In the genomic region with DNA sequence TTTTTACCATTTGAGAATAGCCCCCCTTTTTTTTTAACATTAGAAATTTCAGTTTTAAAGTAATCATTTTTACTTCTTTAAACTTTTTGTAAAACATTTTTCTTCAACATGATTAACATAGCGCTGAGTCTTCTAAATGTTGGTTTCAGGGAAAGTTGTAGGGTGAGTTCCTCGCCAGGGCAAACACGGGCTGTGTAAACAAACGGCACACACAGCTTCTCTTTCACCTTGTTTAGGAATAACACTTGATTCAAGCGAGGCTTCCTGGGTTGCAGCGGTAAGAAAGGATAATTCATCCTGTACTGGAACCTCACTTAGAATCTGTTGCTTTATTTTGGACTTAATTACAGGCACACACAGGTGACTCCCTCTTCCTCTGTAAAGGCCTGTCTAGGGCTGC, we compare ENCODE assay signal across 28 mouse cellular contexts. TPM values are rescaled to one million over a fixed set of nuclear protein-coding genes. Genes with fewer than 3 reads are reported as not detected.
DNase-seq lines count a peak whose midpoint lies in the region; ATAC-seq and TF ChIP-seq lines count a peak whose summit lies in the region.
"Had no signal": no experiment of that assay in that cellular context is flagged by ENCODE, and none has a peak within 500 bp of the region (broad histone marks: within the 10 kb centered on the region; RNA-seq: fewer than 3 reads in every experiment).

No protein-coding gene starts in this region.

- H3K9ac ChIP-seq in limb, embryonic 14.5 days (ENCODE audit: low read depth, low read length, severe bottlenecking) = no peak overlapping the region
- no peak overlapping the region for H3K9ac ChIP-seq in lung, postnatal 0 days (replicated peaks; ENCODE audit: low read depth)
- H3K9ac ChIP-seq in liver, postnatal 0 days (replicated peaks) = no peak overlapping the region
- H3K9ac ChIP-seq in stomach, postnatal 0 days (ENCODE audit: low read length) = no peak overlapping the region
- H3K9ac ChIP-seq: heart, embryonic 12.5 days; hindbrain, embryonic 14.5 days; limb, embryonic 13.5 days; neural tube, embryonic 15.5 days had no signal

- ATAC-seq in limb, embryonic 14.5 days (ENCODE audit: low FRiP score, low read depth) = no peak
- ATAC-seq in lung, postnatal 0 days = no peak
- ATAC-seq in liver, postnatal 0 days = peak; percentile 45
- peak; percentile 75 for ATAC-seq in stomach, postnatal 0 days (ENCODE audit: low FRiP score, low TSS enrichment)
- ATAC-seq: forebrain, embryonic 16.5 days had no signal

- H3K4me1 ChIP-seq in limb, embryonic 14.5 days (ENCODE audit: control insufficient read depth, insufficient read depth, low read length) = peaks cover 12% of the 10 kb centered on the region
- H3K4me1 ChIP-seq in limb, embryonic 10.5 days = no peaks in the 10 kb centered on the region
- H3K4me1 ChIP-seq in lung, postnatal 0 days (ENCODE audit: insufficient read depth, low read depth, low read length) = no peaks in the 10 kb centered on the region
- H3K4me1 ChIP-seq in liver, postnatal 0 days (ENCODE audit: insufficient read depth) = no peaks in the 10 kb centered on the region
- H3K4me1 ChIP-seq in stomach, postnatal 0 days (replicated peaks; ENCODE audit: control insufficient read depth, insufficient read depth) = 0 out of 2 replicates have a peak, but pooled peaks cover 5% of the 10 kb centered on the region

- peaks cover 69% of the 10 kb centered on the region for H3K36me3 ChIP-seq in limb, embryonic 14.5 days (ENCODE audit: control insufficient read depth, insufficient read depth, low read length)
- peaks cover 86% of the 10 kb centered on the region for H3K36me3 ChIP-seq in limb, embryonic 10.5 days
- peaks cover 12% of the 10 kb centered on the region; the same call in 1 of the 2 replicates for H3K36me3 ChIP-seq in lung, postnatal 0 days (ENCODE audit: insufficient read depth, low read length)
- peaks cover 11% of the 10 kb centered on the region for H3K36me3 ChIP-seq in liver, postnatal 0 days (replicated peaks; ENCODE audit: insufficient read depth, low read length)
- no peaks in the 10 kb centered on the region; the same call in 1 of the 2 replicates for H3K36me3 ChIP-seq in stomach, postnatal 0 days (ENCODE audit: control insufficient read depth, insufficient read depth, low read length)

- no peak for TF ChIP-seq EP300 in lung, postnatal 0 days (IDR thresholded peaks at IDR 0.05)
- no peak for TF ChIP-seq EP300 in liver, postnatal 0 days (IDR thresholded peaks at IDR 0.05; ENCODE audit: low read depth)
- no peak for TF ChIP-seq EP300 in stomach, postnatal 0 days (optimal IDR thresholded peaks at IDR 0.05)

- TF ChIP-seq CTCF in lung, postnatal 0 days (IDR thresholded peaks at IDR 0.05) = no peak
- no peak for TF ChIP-seq CTCF in liver, postnatal 0 days (IDR thresholded peaks at IDR 0.05; ENCODE audit: low read depth)
- no peak for TF ChIP-seq CTCF in stomach, postnatal 0 days (IDR thresholded peaks at IDR 0.05; ENCODE audit: low read depth)
- TF ChIP-seq CTCF in layer of hippocampus, adult 2 months (conservative IDR thresholded peaks at IDR 0.05) = no peak

- 0 out of 2 replicates have a peak overlapping the region, but pooled peaks have one; percentile 14 for H3K27ac ChIP-seq in limb, embryonic 14.5 days (replicated peaks; ENCODE audit: low read depth, low read length)
- no peak overlapping the region for H3K27ac ChIP-seq in limb, embryonic 10.5 days
- H3K27ac ChIP-seq in lung, postnatal 0 days (ENCODE audit: low read length) = 0 out of 2 replicates have a peak overlapping the region, but pooled peaks have one; percentile 9
- peak overlapping the region; percentile 35; the same call in 1 of the 2 replicates for H3K27ac ChIP-seq in liver, postnatal 0 days (ENCODE audit: low read depth)
- H3K27ac ChIP-seq in stomach, postnatal 0 days (replicated peaks) = peak overlapping the region; percentile 74
- no peak overlapping the region for H3K27ac ChIP-seq in layer of hippocampus, adult 2 months
- H3K27ac ChIP-seq: gastrocnemius, adult 2 months; heart, adult 2 months; hindbrain, embryonic 14.5 days; left cerebral cortex, adult 2 months; limb, embryonic 13.5 days; macrophage had no signal

- no peaks in the 10 kb centered on the region for H3K9me3 ChIP-seq in limb, embryonic 14.5 days (ENCODE audit: control insufficient read depth, low read length)
- no peaks in the 10 kb centered on the region for H3K9me3 ChIP-seq in limb, embryonic 10.5 days (replicated peaks)
- no peaks in the 10 kb centered on the region for H3K9me3 ChIP-seq in lung, postnatal 0 days (ENCODE audit: low read length)
- no peaks in the 10 kb centered on the region for H3K9me3 ChIP-seq in liver, postnatal 0 days (ENCODE audit: low read length)
- no peaks in the 10 kb centered on the region for H3K9me3 ChIP-seq in stomach, postnatal 0 days (ENCODE audit: control insufficient read depth, low read length)
- H3K9me3 ChIP-seq: heart, embryonic 12.5 days; limb, embryonic 13.5 days; neural tube, embryonic 15.5 days had no signal

- no peak for DNase-seq in limb, embryonic 14.5 days (ENCODE audit: low spot score)
- no peak for DNase-seq in limb, embryonic 10.5 days (ENCODE audit: low spot score)
- DNase-seq in lung, postnatal 0 days (ENCODE audit: low spot score) = peak; percentile 16
- DNase-seq in lung, postnatal 10 days = no peak
- DNase-seq in liver, postnatal 0 days = no peak
- DNase-seq in stomach, postnatal 0 days (ENCODE audit: low spot score) = peak; percentile 59
- no peak for DNase-seq in layer of hippocampus, adult 2 months (ENCODE audit: low spot score in 2 of 2)
- DNase-seq: adrenal gland, postnatal 25 days; cerebellum, adult 11-12 months; cerebellum, adult 9-11 months; gastrocnemius, adult 2 months; gastrocnemius, postnatal 36 days; heart, adult 2 months; heart, postnatal 4 days; kidney, adult 2 months; layer of hippocampus, adult 9-11 months; lung, adult 18-20 months; midbrain, embryonic 14.5 days; right cerebral cortex, postnatal 25 days; thymus, postnatal 4 days had no signal

- no peak overlapping the region for H3K4me3 ChIP-seq in limb, embryonic 14.5 days (replicated peaks; ENCODE audit: low read length)
- H3K4me3 ChIP-seq in limb, embryonic 10.5 days = no peak overlapping the region
- no peak overlapping the region for H3K4me3 ChIP-seq in lung, postnatal 0 days (ENCODE audit: low read depth, low read length)
- H3K4me3 ChIP-seq in liver, postnatal 0 days (ENCODE audit: low read depth, low read length) = no peak overlapping the region
- no peak overlapping the region for H3K4me3 ChIP-seq in stomach, postnatal 0 days (ENCODE audit: low read depth, low read length)
- no peak overlapping the region for H3K4me3 ChIP-seq in layer of hippocampus, adult 2 months
- H3K4me3 ChIP-seq: erythroblast, embryonic 14.5 days; gastrocnemius, adult 2 months; heart, adult 2 months; heart, embryonic 12.5 days; left cerebral cortex, adult 2 months; limb, embryonic 13.5 days; neural tube, embryonic 15.5 days had no signal

- WGBS in limb, embryonic 14.5 days = 75% methylated on average over 6 of the region's 6 CpGs
- WGBS in limb, embryonic 10.5 days = 84% methylated on average over 6 of the region's 6 CpGs
- WGBS in lung, postnatal 0 days = 35% methylated on average over 6 of the region's 6 CpGs
- 55% methylated on average over 6 of the region's 6 CpGs for WGBS in liver, postnatal 0 days (ENCODE audit: insufficient replicate concordance)
- 41% methylated on average over 6 of the region's 6 CpGs for whole genome bisulfite sequencing in stomach, postnatal 0 days

- no peak overlapping the region for H3K4me2 ChIP-seq in limb, embryonic 14.5 days (replicated peaks; ENCODE audit: low read depth, low read length, severe bottlenecking)
- H3K4me2 ChIP-seq in lung, postnatal 0 days (replicated peaks; ENCODE audit: low read depth, low read length) = no peak overlapping the region
- 0 out of 2 replicates have a peak overlapping the region, but pooled peaks have one; percentile 18 for H3K4me2 ChIP-seq in liver, postnatal 0 days (ENCODE audit: low read depth, low read length)
- H3K4me2 ChIP-seq in stomach, postnatal 0 days (replicated peaks; ENCODE audit: low read depth) = no peak overlapping the region
- H3K4me2 ChIP-seq: heart, embryonic 12.5 days; hindbrain, embryonic 14.5 days; limb, embryonic 13.5 days; neural tube, embryonic 15.5 days had no signal

- no peak for TF ChIP-seq POLR2A in limb, embryonic 14.5 days (IDR thresholded peaks at IDR 0.05; ENCODE audit: borderline replicate concordance, extremely low read depth, insufficient read depth, insufficient read length)

- H3K27me3 ChIP-seq in limb, embryonic 14.5 days (ENCODE audit: control insufficient read depth, insufficient read depth, low read length) = no peaks in the 10 kb centered on the region; the same call in 1 of the 2 replicates
- no peaks in the 10 kb centered on the region for H3K27me3 ChIP-seq in limb, embryonic 10.5 days (ENCODE audit: low read depth, poor library complexity, severe bottlenecking)
- no peaks in the 10 kb centered on the region for H3K27me3 ChIP-seq in lung, postnatal 0 days (replicated peaks; ENCODE audit: insufficient read depth, low read length)
- H3K27me3 ChIP-seq in liver, postnatal 0 days (ENCODE audit: insufficient read depth, low read length) = no peaks in the 10 kb centered on the region
- no peaks in the 10 kb centered on the region for H3K27me3 ChIP-seq in stomach, postnatal 0 days (ENCODE audit: control insufficient read depth, insufficient read depth, low read length)
- H3K27me3 ChIP-seq: heart, embryonic 12.5 days; limb, embryonic 13.5 days; neural tube, embryonic 15.5 days had no signal

RNA-seq across cellular contexts. Expression of a gene that starts 25.3 kb away (rescaled TPM):
- 14.4 and 24.4 TPM in 2 replicates for polyA plus RNA-seq in limb, embryonic 14.5 days (2012; rRNA removed)
- 34.5 and 35.5 TPM in 2 replicates for polyA plus RNA-seq in limb, embryonic 14.5 days (2014; fragmentation: Nextera tagmentation; extraction: Ambion mirVana)
- polyA plus RNA-seq in limb, embryonic 10.5 days (2016; fragmentation: Nextera tagmentation; extraction: Ambion mirVana) = 43.9 and 44.0 TPM in 2 replicates
- 14.4 and 16.3 TPM in 2 replicates for polyA plus RNA-seq in lung, postnatal 0 days (2015; fragmentation: Nextera tagmentation; extraction: Ambion mirVana)
- 11.3 and 12.4 TPM in 2 replicates for polyA plus RNA-seq in liver, postnatal 0 days (2015; fragmentation: Nextera tagmentation; extraction: Ambion mirVana)
- 16.8 and 17.5 TPM in 2 replicates for polyA plus RNA-seq in stomach, postnatal 0 days (2015; fragmentation: Nextera tagmentation; extraction: Ambion mirVana)
- total RNA-seq in layer of hippocampus, adult 2 months (2021) = 10 to 100 TPM; 17.1 to 20.0 TPM

RNA-seq across cellular contexts. Expression of a gene that starts 48.4 kb away (rescaled TPM):
- polyA plus RNA-seq in limb, embryonic 14.5 days (2012; rRNA removed) = 105 and 119 TPM in 2 replicates
- 53.5 and 59.8 TPM in 2 replicates for polyA plus RNA-seq in limb, embryonic 14.5 days (2014; fragmentation: Nextera tagmentation; extraction: Ambion mirVana)
- 27.0 and 33.3 TPM in 2 replicates for polyA plus RNA-seq in limb, embryonic 10.5 days (2016; fragmentation: Nextera tagmentation; extraction: Ambion mirVana)
- 124 and 131 TPM in 2 replicates for polyA plus RNA-seq in lung, postnatal 0 days (2015; fragmentation: Nextera tagmentation; extraction: Ambion mirVana)
- 3.5 and 3.9 TPM in 2 replicates for polyA plus RNA-seq in liver, postnatal 0 days (2015; fragmentation: Nextera tagmentation; extraction: Ambion mirVana)
- polyA plus RNA-seq in stomach, postnatal 0 days (2015; fragmentation: Nextera tagmentation; extraction: Ambion mirVana) = 78.5 and 84.9 TPM in 2 replicates
- 1 to 10 TPM; 3.6 to 4.0 TPM for total RNA-seq in layer of hippocampus, adult 2 months (2021)

Comparison
In these comparisons a context has a peak if more than half of its experiments do, and no peak if none do; other contexts are left out.
1. DNase-seq: peak in lung, postnatal 0 days (single experiment) and stomach, postnatal 0 days (single experiment); none in limb, embryonic 14.5 days (single experiment), limb, embryonic 10.5 days (single experiment), lung, postnatal 10 days (single experiment), liver, postnatal 0 days (single experiment) and layer of hippocampus, adult 2 months (0 of 2).
2. H3K27ac ChIP-seq: peak in limb, embryonic 14.5 days (single experiment), lung, postnatal 0 days (single experiment), liver, postnatal 0 days (single experiment) and stomach, postnatal 0 days (single experiment); none in limb, embryonic 10.5 days (single experiment) and layer of hippocampus, adult 2 months (single experiment).
3. ATAC-seq: peak in liver, postnatal 0 days (single experiment) and stomach, postnatal 0 days (single experiment); none in limb, embryonic 14.5 days (single experiment) and lung, postnatal 0 days (single experiment).